Mouse (Mus musculus) cerebellum, adult 2 months (tissue): ENCODE data around the gene Zfp108. TPM values are rescaled to one million over a fixed set of nuclear protein-coding genes. Genes with fewer than 3 reads are reported as not detected.
A peak's percentile ranks its signal among the peaks of the same experiment; 100 is the strongest.

Experiments used
- DNase-seq, 2 experiments: peaks; one replicate each; pipeline ENCODE4 v3.0.0; 2021
- H3K27ac ChIP-seq: fragments of 200-500 bp; 2 replicates; pipeline ENCODE4 v1.5.1; 2012; ENCODE audit warnings: low read length, control low read depth, inconsistent platforms; ENCODE audit not compliant: insufficient read depth
- H3K27me3 ChIP-seq: fragments of 200-500 bp; 2 replicates; pipeline ENCODE4 v1.6.1; 2012; ENCODE audit warnings: inconsistent platforms, mild to moderate bottlenecking, low read length, moderate library complexity; ENCODE audit not compliant: control insufficient read depth, insufficient read depth
- H3K4me1 ChIP-seq: fragments of 200-500 bp; 2 replicates; pipeline ENCODE4 v1.6.1; 2011; ENCODE audit warnings: low read length; ENCODE audit not compliant: control insufficient read depth, insufficient read depth
- H3K4me3 ChIP-seq: fragments of 200-500 bp; replicated peaks from 2 replicates; pipeline ENCODE3; 2011; ENCODE audit warnings: mild to moderate bottlenecking, low read depth, low read length, control low read depth; ENCODE audit not compliant: insufficient read depth
- CTCF ChIP-seq: fragments of 200-500 bp; IDR thresholded peaks from 2 replicates; pipeline ENCODE4 v1.5.1; 2011; ENCODE audit warnings: low read depth, mild to moderate bottlenecking, control low read depth, low read length, moderate library complexity, borderline replicate concordance; ENCODE audit not compliant: insufficient read depth
- POLR2A ChIP-seq: fragments of 200-500 bp; IDR thresholded peaks from 2 replicates; pipeline ENCODE4 v1.6.1; 2011; ENCODE audit warnings: low read length, control low read depth, borderline replicate concordance; ENCODE audit not compliant: insufficient read depth
- WGBS: fragments of 180-500 bp; shearing (Covaris S2); methylation state at CpG from one replicate; pipeline ENCODE4 v1.1.7; 2018; 5-methylcytosine and 5-hydroxymethylcytosine counted together
- polyA plus RNA-seq: library from polyadenylated mRNA; depleted of rRNA; stranded (reverse); fragments of >200 nt; gene quantifications from 2 replicates; pipeline ENCODE4 v1.2.3, GENCODE M21; 2012; rRNA removed

Zfp108 gene
- polyA plus RNA-seq, 1 experiment = 5.7 TPM

DNA sequence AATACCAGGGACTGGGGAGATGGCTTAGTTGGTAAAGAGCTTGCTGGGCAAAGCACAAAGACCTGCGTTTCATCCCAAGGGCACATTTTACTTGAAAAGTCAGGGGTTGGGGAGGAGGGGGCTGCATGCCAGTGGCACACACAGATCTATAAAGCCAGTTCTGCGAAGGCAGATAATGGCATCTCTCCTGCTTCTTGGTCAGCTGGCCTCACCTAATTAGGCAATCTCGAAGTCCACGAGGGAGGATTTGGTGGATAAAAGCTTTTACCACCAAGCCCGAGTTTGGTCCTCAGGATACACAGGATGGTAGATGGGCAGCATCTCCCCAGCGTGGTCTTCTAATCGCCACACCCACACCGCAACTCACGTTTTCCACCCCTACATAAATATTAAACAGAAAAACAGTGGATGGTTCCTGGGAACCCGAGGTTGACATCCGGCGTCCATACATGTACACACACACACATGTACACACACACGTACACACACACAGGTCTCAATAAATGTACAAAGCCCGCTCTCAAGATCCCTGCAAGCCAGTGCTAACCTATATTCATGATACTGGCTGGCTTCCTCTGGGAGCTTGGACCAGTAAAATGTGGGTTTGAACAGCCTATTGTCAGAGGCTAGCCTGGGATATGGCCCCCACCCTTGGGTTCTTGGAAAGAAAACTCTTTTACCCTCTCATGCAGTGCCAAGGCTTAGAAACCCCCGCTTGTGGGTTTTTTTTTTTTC lies 42.9 kb downstream of the Zfp108 start:
- H3K4me1 ChIP-seq = no peaks in the 10 kb centered on the region; the same call in 1 of the 2 replicates
- H3K27me3 ChIP-seq = no peaks in the 10 kb centered on the region
- no peak overlapping the region for H3K27ac ChIP-seq
- no peak for DNase-seq
- TF ChIP-seq POLR2A (no peak), CTCF (no peak)
- H3K4me3 ChIP-seq = peak overlapping the region; percentile 86
- 88% methylated on average over 15 of the region's 15 CpGs for WGBS

DNA sequence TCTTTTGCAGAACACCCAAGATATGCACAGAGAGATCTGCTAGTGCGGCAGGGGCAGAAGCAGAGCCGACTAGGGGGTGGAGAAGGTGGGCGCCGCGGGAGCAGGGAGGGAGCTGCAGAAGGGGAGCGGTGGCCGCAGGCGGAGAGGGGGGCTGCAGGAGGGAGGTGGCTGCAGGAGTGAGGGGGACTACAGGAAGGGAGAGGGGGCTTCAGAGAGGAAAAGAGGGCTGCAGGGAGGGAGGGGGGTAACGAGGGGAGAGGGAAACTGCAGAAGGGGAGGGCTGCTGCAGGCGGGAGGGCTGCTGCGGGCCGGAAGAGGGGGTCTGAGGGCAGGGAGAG lies 44.0 kb downstream of the Zfp108 start:
- Histone ChIP-seq H3K4me3 (peak overlapping the region; percentile 86), H3K27me3 (no peaks in the 10 kb centered on the region), H3K27ac (no peak overlapping the region), H3K4me1 (no peaks in the 10 kb centered on the region; the same call in 1 of the 2 replicates)
- WGBS = 2% methylated on average over 12 of the region's 12 CpGs
- peak; percentile 17 to 28 for DNase-seq
- no peak for TF ChIP-seq CTCF
- no peak for TF ChIP-seq POLR2A

DNA sequence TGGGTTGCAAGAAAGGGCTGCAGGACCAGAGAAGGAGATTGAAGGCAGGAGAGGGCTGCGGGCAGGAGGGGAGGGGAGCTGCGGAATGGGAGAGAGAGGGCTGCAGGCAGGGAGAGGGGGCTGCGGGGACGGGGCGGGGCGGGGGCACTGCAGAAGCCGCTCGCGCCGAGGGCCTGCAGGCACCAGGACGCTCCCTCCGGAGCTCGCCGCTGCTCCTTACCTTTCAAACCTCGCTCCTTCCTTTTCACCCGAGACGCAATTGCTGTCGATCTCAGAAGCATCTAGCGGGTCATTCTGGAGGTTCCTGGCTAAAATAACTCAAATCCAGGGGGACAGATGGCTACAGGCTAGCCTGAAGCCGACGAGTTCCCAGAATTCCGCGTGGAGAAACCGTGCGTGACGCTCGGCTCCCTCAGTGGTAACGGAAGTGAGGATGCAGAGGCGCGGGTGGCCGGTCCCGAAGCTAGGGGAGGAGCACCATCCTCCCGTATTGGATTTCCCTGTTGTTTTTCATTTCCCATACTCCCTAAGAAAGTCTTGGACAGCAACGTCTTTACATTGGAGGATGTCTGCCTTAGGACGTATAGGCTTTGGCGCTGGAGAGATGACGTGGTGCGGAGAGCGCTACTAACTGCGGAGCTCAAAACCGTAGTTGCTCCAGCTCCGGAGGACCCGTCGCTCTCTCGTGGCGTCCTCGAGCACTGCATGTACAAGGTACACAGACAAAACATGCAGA lies 44.5 kb downstream of the Zfp108 start:
- Histone ChIP-seq H3K27ac (peak overlapping the region; percentile 69), H3K4me1 (no peaks in the 10 kb centered on the region), H3K4me3 (peak overlapping the region; percentile 86), H3K27me3 (no peaks in the 10 kb centered on the region)
- under 1% methylated on average over 47 of the region's 47 CpGs for WGBS
- peak; percentile 43 for TF ChIP-seq CTCF
- TF ChIP-seq POLR2A = peak; percentile 83; the same call in 1 of the 2 replicates
- peak; percentile 90 to 91 for DNase-seq

DNA sequence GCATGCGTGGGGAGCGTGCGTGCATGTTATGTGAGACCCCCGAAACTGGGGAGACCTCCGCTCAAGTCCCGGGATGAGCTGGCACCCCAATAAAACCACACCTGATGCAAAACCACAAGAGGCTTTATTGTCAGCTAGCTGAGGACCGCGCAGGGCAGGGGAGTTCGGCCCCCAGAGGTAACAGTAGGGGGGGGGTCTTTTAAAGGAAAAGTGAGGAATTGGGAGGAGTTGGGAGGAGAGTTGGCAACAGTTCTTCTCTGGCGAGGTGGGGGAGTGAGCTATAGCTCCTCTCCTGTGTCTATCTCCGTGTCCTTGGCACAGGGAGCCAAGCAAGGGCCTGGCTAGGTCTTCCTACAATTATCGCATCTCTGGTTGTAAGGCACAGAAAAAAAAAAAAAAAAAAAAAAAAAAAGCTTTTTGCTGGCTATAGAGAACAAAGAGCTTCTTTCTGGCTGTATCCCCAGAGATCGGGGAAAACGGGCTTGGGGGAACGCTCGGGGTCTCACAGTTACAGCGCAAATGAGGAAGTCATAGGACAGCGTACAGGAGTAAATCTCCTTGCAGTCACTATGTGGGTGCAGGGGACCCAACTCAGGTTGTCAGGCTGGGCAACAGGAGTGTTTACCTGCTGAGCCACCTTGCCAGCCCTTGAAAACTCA lies 45.4 kb downstream of the Zfp108 start:
- WGBS = 2% methylated on average over 18 of the region's 18 CpGs
- Histone ChIP-seq H3K4me3 (peak overlapping the region; percentile 86), H3K27me3 (no peaks in the 10 kb centered on the region), H3K4me1 (no peaks in the 10 kb centered on the region), H3K27ac (peak overlapping the region; percentile 45; the same call in 1 of the 2 replicates)
- TF ChIP-seq POLR2A = no peak
- TF ChIP-seq CTCF = no peak
- DNase-seq = peak; percentile 53

DNA sequence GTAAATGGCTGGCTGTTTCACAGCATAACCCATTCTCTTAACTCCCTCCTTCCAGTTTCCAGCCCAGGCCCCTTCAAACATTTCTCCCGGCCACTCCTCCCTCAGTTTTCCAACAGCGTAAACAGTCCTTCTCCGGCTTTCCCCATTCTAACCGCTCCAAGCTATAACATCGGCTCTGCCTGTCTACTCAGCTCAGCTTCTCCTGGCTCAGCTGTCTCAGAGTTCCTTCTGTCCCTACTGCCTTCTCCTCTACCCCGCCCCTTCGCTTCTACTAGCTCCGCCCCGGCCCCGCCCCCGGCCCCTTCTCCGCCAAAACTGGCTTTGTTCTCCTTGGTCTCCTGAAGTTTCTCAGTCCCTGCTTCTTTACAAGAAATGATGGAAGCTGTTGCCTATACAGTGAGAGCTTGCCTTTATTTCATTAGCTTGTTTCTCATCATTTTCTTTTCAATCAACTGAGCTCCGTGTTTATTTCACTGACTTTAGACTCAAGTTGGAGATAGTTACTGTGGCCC lies 46.2 kb downstream of the Zfp108 start, which contains the start of gene Zfp61:
Gene Zfp61 (minus strand): TSS at position 462 of the 512 bp plus-strand sequence.
- DNase-seq = peak; percentile 35 to 55
- TF ChIP-seq POLR2A (peak; percentile 24; the same call in 1 of the 2 replicates), CTCF (no peak)
- H3K4me3 ChIP-seq = peak within 1 kb of the TSS; percentile 25
- no peaks in the 10 kb centered on the region for H3K27me3 ChIP-seq
- no peak within 1 kb of the TSS for H3K27ac ChIP-seq
- 4% methylated on average over 13 of the region's 13 CpGs for WGBS
- no peaks in the 10 kb centered on the region for H3K4me1 ChIP-seq

Other genes starting within 250 kb of the Zfp108 start
- gene Vmn1r183, start 201.5 kb upstream of the Zfp108 start, polyA plus RNA-seq = not detected in 2 replicates
- gene Zfp180, start 172.9 kb upstream of the Zfp108 start, polyA plus RNA-seq = 35.3 and 36.3 TPM in 2 replicates
- gene Zfp112, start 142.5 kb upstream of the Zfp108 start, polyA plus RNA-seq = 7.7 and 8.1 TPM in 2 replicates
- 20.2 and 21.4 TPM in 2 replicates for gene Zfp235, start 120.6 kb upstream of the Zfp108 start, polyA plus RNA-seq
- gene Zfp114, start 79.7 kb upstream of the Zfp108 start, polyA plus RNA-seq = 2.2 and 3.0 TPM in 2 replicates
- 5.3 and 5.5 TPM in 2 replicates for gene Zfp111, start 43.4 kb upstream of the Zfp108 start, polyA plus RNA-seq
- gene Zfp109, start 17.2 kb upstream of the Zfp108 start, polyA plus RNA-seq = 6.5 and 7.2 TPM in 2 replicates
- 8.8 and 9.2 TPM in 2 replicates for gene Zfp93, start 15.6 kb downstream of the Zfp108 start, polyA plus RNA-seq
- 33.0 and 36.4 TPM in 2 replicates for gene Zfp61, start 46.4 kb downstream of the Zfp108 start, polyA plus RNA-seq
- 18.2 and 18.3 TPM in 2 replicates for gene Zfp94, start 61.9 kb downstream of the Zfp108 start, polyA plus RNA-seq
- gene Tescl, start 79.1 kb downstream of the Zfp108 start, polyA plus RNA-seq = 0.22 and 0.39 TPM in 2 replicates
- not detected in 2 replicates for gene Lypd5, start 94.4 kb downstream of the Zfp108 start, polyA plus RNA-seq
- 0.49 and 0.59 TPM in 2 replicates for gene Kcnn4, start 115.5 kb downstream of the Zfp108 start, polyA plus RNA-seq
- 89.3 and 95.5 TPM in 2 replicates for gene Smg9, start 144.8 kb downstream of the Zfp108 start, polyA plus RNA-seq
- not detected in 2 replicates for gene Irgc1, start 197.5 kb downstream of the Zfp108 start, polyA plus RNA-seq
- gene Plaur, start 207.7 kb downstream of the Zfp108 start, polyA plus RNA-seq = 0.79 and 0.97 TPM in 2 replicates
- gene Cadm4, start 227.2 kb downstream of the Zfp108 start, polyA plus RNA-seq = 285 and 312 TPM in 2 replicates